Mouse (Mus musculus) midbrain, embryonic 11.5 days (tissue): ENCODE results near the gene Gm42791. TPM values are rescaled to one million over a fixed set of nuclear protein-coding genes. Genes with fewer than 3 reads are reported as not detected.

Source experiments
- ATAC-seq: fragments of 200-750 bp; cut with Nextera tagmentation; 2 replicates; pipeline ENCODE4 v1.8.0; 2017; ENCODE audit warnings: moderate TSS enrichment, moderate library complexity; ENCODE audit not compliant: low FRiP score
- DNase-seq: peaks from one replicate; pipeline ENCODE4 v3.0.0; 2015; ENCODE audit warnings: low spot score; ENCODE audit errors: missing footprints
- H3K27ac ChIP-seq: fragments of 300-500 bp; sonication (generic); 2 replicates; pipeline ENCODE4 v1.5.1; 2014; ENCODE audit warnings: low read depth, low read length
- H3K27me3 ChIP-seq: fragments of 300-500 bp; sonication (generic); 2 replicates; pipeline ENCODE4 v1.6.1; 2014; ENCODE audit warnings: mild to moderate bottlenecking, low read length, moderate library complexity, mixed read lengths; ENCODE audit not compliant: control insufficient read depth, insufficient read depth
- H3K36me3 ChIP-seq: fragments of 300-500 bp; sonication (generic); 2 replicates; pipeline ENCODE4 v1.6.1; 2014; ENCODE audit warnings: mild to moderate bottlenecking, low read length, moderate library complexity, mixed read lengths; ENCODE audit not compliant: control insufficient read depth, insufficient read depth
- H3K4me1 ChIP-seq: fragments of 300-500 bp; sonication (generic); 2 replicates; pipeline ENCODE4 v1.6.1; 2014; ENCODE audit warnings: low read length; ENCODE audit not compliant: control insufficient read depth, insufficient read depth
- H3K4me2 ChIP-seq: fragments of 300-500 bp; sonication (generic); 2 replicates; pipeline ENCODE4 v1.6.1; 2014; ENCODE audit warnings: mild to moderate bottlenecking, moderate library complexity
- H3K4me3 ChIP-seq: fragments of 300-500 bp; sonication (generic); 2 replicates; pipeline ENCODE4 v1.5.1; 2014; ENCODE audit warnings: low read depth, low read length
- H3K9ac ChIP-seq: fragments of 300-500 bp; sonication (generic); 2 replicates; pipeline ENCODE4 v1.6.1; 2014; ENCODE audit warnings: low read length
- H3K9me3 ChIP-seq: fragments of 300-500 bp; sonication (generic); 2 replicates; pipeline ENCODE4 v1.6.1; 2016; ENCODE audit warnings: low read length; ENCODE audit not compliant: control insufficient read depth
- WGBS: fragments of 180-500 bp; shearing (Covaris S2); extraction: QIAGEN DNeasy Blood & Tissue Kit; methylation state at CpG from one replicate; pipeline ENCODE4 v1.1.7; 2014; 5-methylcytosine and 5-hydroxymethylcytosine counted together
- polyA plus RNA-seq: library from polyadenylated mRNA; unstranded; fragments of >200 nt; fragmentation: Nextera tagmentation; extraction: Ambion mirVana; gene quantifications from 2 replicates; pipeline ENCODE4 v1.2.1, GENCODE M21; 2014

Gene Gm42791
- polyA plus RNA-seq, 1 experiment from 2014 or later, result 2.0 TPM

GRCm38 (mm10) chr5:148977698-148978457 is 17.1 kb downstream of the Gm42791 start:
- Histone ChIP-seq H3K4me3 (no peak overlapping the region), H3K9me3 (no peaks in the 10 kb centered on the region), H3K36me3 (no peaks in the 10 kb centered on the region), H3K4me2 (no peak overlapping the region), H3K4me1 (peaks cover 15% of the 10 kb centered on the region), H3K27ac (0 out of 2 replicates have a peak overlapping the region, but pooled peaks have one; percentile 26), H3K9ac (no peak overlapping the region; the same call in 1 of the 2 replicates), H3K27me3 (no peaks in the 10 kb centered on the region)
- 28% methylated on average over 14 of the region's 14 CpGs for WGBS
- ATAC-seq (no peak), DNase-seq (no peak)

- Histone ChIP-seq H3K9me3 (no peaks in the 10 kb centered on the region), H3K4me2 (no peak overlapping the region), H3K4me3 (no peak overlapping the region), H3K27ac (no peak overlapping the region), H3K4me1 (peaks cover 15% of the 10 kb centered on the region), H3K9ac (no peak overlapping the region), H3K36me3 (no peaks in the 10 kb centered on the region), H3K27me3 (no peaks in the 10 kb centered on the region)
- ATAC-seq (no peak), DNase-seq (no peak)
- 86% methylated on average over 8 of the region's 8 CpGs for WGBS
Observed at GRCm38 (mm10) chr5:148976876-148977275, 18.1 kb downstream of the Gm42791 start.

- Histone ChIP-seq H3K4me2 (no peak overlapping the region), H3K4me3 (no peak overlapping the region), H3K9me3 (no peaks in the 10 kb centered on the region), H3K27me3 (no peaks in the 10 kb centered on the region), H3K27ac (no peak overlapping the region), H3K36me3 (no peaks in the 10 kb centered on the region), H3K4me1 (peaks cover 15% of the 10 kb centered on the region), H3K9ac (no peak overlapping the region)
- DNase-seq (no peak), ATAC-seq (no peak)
- 88% methylated on average over 12 of the region's 12 CpGs for WGBS
Observed at GRCm38 (mm10) chr5:148975035-148975434, 19.9 kb downstream of the Gm42791 start.

GRCm38 (mm10) chr5:148973019-148973668 is 21.8 kb downstream of the Gm42791 start:
- no peaks in the 10 kb centered on the region for H3K36me3 ChIP-seq
- no peak overlapping the region for H3K4me2 ChIP-seq
- H3K9me3 ChIP-seq, result no peaks in the 10 kb centered on the region
- ATAC-seq (peak; percentile 61), DNase-seq (no peak)
- H3K9ac ChIP-seq, result no peak overlapping the region
- H3K27ac ChIP-seq, result no peak overlapping the region
- H3K4me1 ChIP-seq, result peaks cover 13% of the 10 kb centered on the region
- H3K27me3 ChIP-seq, result no peaks in the 10 kb centered on the region
- H3K4me3 ChIP-seq, result no peak overlapping the region
- 7% methylated on average over 6 of the region's 6 CpGs for WGBS

- no peak for ATAC-seq
- H3K9me3 ChIP-seq, result no peaks in the 10 kb centered on the region
- H3K36me3 ChIP-seq, result no peaks in the 10 kb centered on the region
- no peak overlapping the region for H3K27ac ChIP-seq
- peaks cover 7% of the 10 kb centered on the region for H3K4me1 ChIP-seq
- WGBS, result 90% methylated on average over 8 of the region's 8 CpGs
- H3K9ac ChIP-seq, result no peak overlapping the region
- H3K4me2 ChIP-seq, result no peak overlapping the region
- DNase-seq, result no peak
- no peaks in the 10 kb centered on the region for H3K27me3 ChIP-seq
- no peak overlapping the region for H3K4me3 ChIP-seq
Observed at GRCm38 (mm10) chr5:148972167-148972566, 22.8 kb downstream of the Gm42791 start.

GRCm38 (mm10) chr5:148969648-148970047 is 25.3 kb downstream of the Gm42791 start:
- DNase-seq (no peak), ATAC-seq (no peak)
- Histone ChIP-seq H3K27me3 (no peaks in the 10 kb centered on the region), H3K4me1 (peaks cover 11% of the 10 kb centered on the region), H3K4me2 (no peak overlapping the region), H3K9me3 (no peaks in the 10 kb centered on the region), H3K27ac (no peak overlapping the region), H3K4me3 (no peak overlapping the region), H3K9ac (no peak overlapping the region), H3K36me3 (no peaks in the 10 kb centered on the region)
- WGBS, result 75% methylated on average over 9 of the region's 9 CpGs

- DNase-seq (no peak), ATAC-seq (no peak)
- Histone ChIP-seq H3K36me3 (no peaks in the 10 kb centered on the region), H3K9me3 (no peaks in the 10 kb centered on the region), H3K4me2 (no peak overlapping the region), H3K27me3 (no peaks in the 10 kb centered on the region), H3K9ac (no peak overlapping the region), H3K4me3 (no peak overlapping the region), H3K27ac (no peak overlapping the region), H3K4me1 (peaks cover 11% of the 10 kb centered on the region)
- 84% methylated on average over 7 of the region's 7 CpGs for WGBS
Observed at GRCm38 (mm10) chr5:148968958-148969576, 25.9 kb downstream of the Gm42791 start.

GRCm38 (mm10) chr5:148968179-148968578 is 26.8 kb downstream of the Gm42791 start:
- ATAC-seq (no peak), DNase-seq (no peak)
- Histone ChIP-seq H3K9ac (no peak overlapping the region), H3K36me3 (no peaks in the 10 kb centered on the region), H3K27ac (no peak overlapping the region), H3K4me3 (no peak overlapping the region), H3K9me3 (no peaks in the 10 kb centered on the region), H3K4me2 (no peak overlapping the region), H3K4me1 (peaks cover 7% of the 10 kb centered on the region), H3K27me3 (no peaks in the 10 kb centered on the region)
- 80% methylated on average over 5 of the region's 5 CpGs for WGBS

GRCm38 (mm10) chr5:148966395-148966794 is 28.6 kb downstream of the Gm42791 start:
- Histone ChIP-seq H3K4me1 (peaks cover 5% of the 10 kb centered on the region; the same call in 1 of the 2 replicates), H3K27me3 (no peaks in the 10 kb centered on the region), H3K4me2 (no peak overlapping the region), H3K9ac (no peak overlapping the region; the same call in 1 of the 2 replicates), H3K36me3 (no peaks in the 10 kb centered on the region), H3K4me3 (no peak overlapping the region), H3K27ac (peak overlapping the region; percentile 17; the same call in 1 of the 2 replicates), H3K9me3 (no peaks in the 10 kb centered on the region)
- 64% methylated on average over 6 of the region's 6 CpGs for WGBS
- DNase-seq (peak; percentile 85), ATAC-seq (no peak)
